In the genomic region with DNA sequence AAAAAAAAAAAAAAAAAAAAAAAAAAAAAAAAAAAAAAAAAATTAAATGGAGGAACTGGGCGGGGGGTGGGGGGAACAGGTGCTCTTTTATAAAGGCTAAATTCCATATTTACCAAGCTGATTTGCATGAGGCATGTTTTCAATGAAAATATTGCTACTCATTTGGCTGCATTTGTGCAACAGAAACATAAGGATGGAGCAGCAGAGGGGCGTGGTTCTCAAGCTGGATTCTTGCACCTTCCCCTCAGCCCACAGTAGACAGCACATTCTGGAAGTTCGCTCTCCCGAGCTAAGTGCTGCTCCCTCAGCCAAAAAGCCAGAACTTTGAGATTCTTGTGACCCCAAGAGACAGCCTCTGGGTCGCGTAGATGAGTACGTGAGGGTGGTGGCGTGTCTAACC, we compare ENCODE assay signal across 18 mouse cellular contexts.
DNase-seq lines count a peak whose midpoint lies in the region; ATAC-seq and TF ChIP-seq lines count a peak whose summit lies in the region.
"Had no signal": no experiment of that assay in that cellular context is flagged by ENCODE, and none has a peak within 500 bp of the region (broad histone marks: within the 10 kb centered on the region; RNA-seq: fewer than 3 reads in every experiment).

No protein-coding gene starts in this region.

- TF ChIP-seq CTCF in forebrain, postnatal 0 days (IDR thresholded peaks at IDR 0.05; ENCODE audit: low read depth), result no peak
- TF ChIP-seq CTCF in CH12.LX (conservative IDR thresholded peaks at IDR 0.05 in 1 of 2, IDR thresholded peaks at IDR 0.05 in 1 of 2; ENCODE audit: low read depth in 2 of 2, low read length in 2 of 2) (no peak), MEL (IDR thresholded peaks at IDR 0.05 in 2 of 3, conservative IDR thresholded peaks at IDR 0.05 in 1 of 3; ENCODE audit: control insufficient read depth in 1 of 3, insufficient read depth in 1 of 3, low read depth in 2 of 3, low read length in 3 of 3, poor library complexity in 1 of 3, severe bottlenecking in 1 of 3) (no peak)

- H3K4me2 ChIP-seq in forebrain, postnatal 0 days (ENCODE audit: low read depth), result no peak overlapping the region
- no peak overlapping the region for H3K4me2 ChIP-seq in forebrain, embryonic 16.5 days (ENCODE audit: low read length)
- H3K4me2 ChIP-seq in CH12.LX (ENCODE audit: insufficient read depth, low read depth, poor library complexity, severe bottlenecking), result no peak overlapping the region
- H3K4me2 ChIP-seq: embryonic facial prominence, embryonic 15.5 days; heart, embryonic 12.5 days; hindbrain, embryonic 14.5 days; intestine, embryonic 15.5 days had no signal

- TF ChIP-seq POLR2A in CH12.LX (IDR thresholded peaks at IDR 0.05; ENCODE audit: low read depth, low read length), result no peak
- TF ChIP-seq POLR2A in MEL (IDR thresholded peaks at IDR 0.05; ENCODE audit: control insufficient read depth in 1 of 2, insufficient read depth in 1 of 2, low read depth in 1 of 2, low read length in 2 of 2, poor library complexity in 1 of 2), result no peak

- dilution Hi-C loops in CH12.LX (cut with MboI; ENCODE audit: extremely low pct_ligation_motif_present, extremely low pct_unique_long_range_greater_than_20kb, low sequenced_read_pairs), result no loop called here

- no peak overlapping the region for H3K4me3 ChIP-seq in forebrain, postnatal 0 days (ENCODE audit: low read depth, low read length)
- no peak overlapping the region for H3K4me3 ChIP-seq in forebrain, embryonic 16.5 days (replicated peaks; ENCODE audit: low read length)
- H3K4me3 ChIP-seq in CH12.LX (replicated peaks in 1 of 3; ENCODE audit: low read depth in 2 of 3, low read length in 2 of 3, poor library complexity in 1 of 3) (no peak overlapping the region), MEL (ENCODE audit: control insufficient read depth in 1 of 2, insufficient read depth in 1 of 2, low read depth in 2 of 2, low read length in 2 of 2) (no peak overlapping the region)
- H3K4me3 ChIP-seq: embryonic facial prominence, embryonic 15.5 days; erythroblast, embryonic 14.5 days; heart, embryonic 12.5 days; hindbrain, embryonic 10.5 days; intestine, embryonic 15.5 days had no signal

- DNase-seq in forebrain, postnatal 0 days, result peak; percentile 39
- DNase-seq in layer of hippocampus, adult 9-11 months, result peak; percentile 10
- no peak for DNase-seq in layer of hippocampus, postnatal 10 days (ENCODE audit: low spot score in 2 of 2)
- no peak for DNase-seq in CH12.LX (ENCODE audit: extremely low read depth)
- DNase-seq in MEL (ENCODE audit: low read depth, low spot score), result no peak
- no peak for DNase-seq in thymus, postnatal 0 days (ENCODE audit: low spot score)
- DNase-seq: adrenal gland, postnatal 10 days; cerebellum, adult 18-20 months; cerebellum, adult 9-11 months; cerebellum, postnatal 36 days had no signal

- in situ Hi-C loops in CH12.LX (cut with MboI; ENCODE audit: low pct_ligation_motif_present, low pct_unique_long_range_greater_than_20kb, low sequenced_read_pairs), result no loop called here

- no peak overlapping the region for H3K9ac ChIP-seq in forebrain, postnatal 0 days
- no peak overlapping the region for H3K9ac ChIP-seq in forebrain, embryonic 16.5 days (replicated peaks; ENCODE audit: low read depth, low read length)
- H3K9ac ChIP-seq in CH12.LX (ENCODE audit: insufficient read depth, low read depth) (no peak overlapping the region), MEL (ENCODE audit: control insufficient read depth, low read depth, low read length, poor library complexity, severe bottlenecking) (no peak overlapping the region)
- H3K9ac ChIP-seq: embryonic facial prominence, embryonic 15.5 days; heart, embryonic 12.5 days; hindbrain, embryonic 14.5 days; intestine, embryonic 15.5 days had no signal

- TF ChIP-seq EP300 in CH12.LX (IDR thresholded peaks at IDR 0.05; ENCODE audit: low read length), result no peak
- TF ChIP-seq EP300 in MEL (IDR thresholded peaks at IDR 0.05; ENCODE audit: low read depth in 1 of 2, low read length in 2 of 2), result no peak

- H3K79me2 ChIP-seq in CH12.LX (replicated peaks; ENCODE audit: control insufficient read depth, extremely low read depth, insufficient read depth, poor library complexity, severe bottlenecking) (no peaks in the 10 kb centered on the region), MEL (ENCODE audit: control insufficient read depth, insufficient read depth, low read length, poor library complexity) (no peaks in the 10 kb centered on the region)

- 79% methylated on average over 8 of the region's 8 CpGs for WGBS in forebrain, postnatal 0 days
- 77% methylated on average over 8 of the region's 8 CpGs for WGBS in forebrain, embryonic 16.5 days

- no peaks in the 10 kb centered on the region for H3K9me3 ChIP-seq in forebrain, postnatal 0 days (ENCODE audit: low read length)
- no peaks in the 10 kb centered on the region for H3K9me3 ChIP-seq in forebrain, embryonic 16.5 days (ENCODE audit: control insufficient read depth, low read length)
- H3K9me3 ChIP-seq in CH12.LX (replicated peaks; ENCODE audit: low read length), result peaks cover 8% of the 10 kb centered on the region
- no peaks in the 10 kb centered on the region for H3K9me3 ChIP-seq in MEL (replicated peaks; ENCODE audit: insufficient read depth, low read length)
- H3K9me3 ChIP-seq: embryonic facial prominence, embryonic 15.5 days; G1E; heart, embryonic 12.5 days; hindbrain, embryonic 10.5 days; intestine, embryonic 15.5 days had no signal

- no peak overlapping the region for H3K27ac ChIP-seq in forebrain, postnatal 0 days (ENCODE audit: low read depth, low read length)
- H3K27ac ChIP-seq in forebrain, embryonic 16.5 days (ENCODE audit: low read length), result no peak overlapping the region; the same call in 1 of the 2 replicates
- no peak overlapping the region for H3K27ac ChIP-seq in CH12.LX (ENCODE audit: insufficient read depth, low read depth)
- no peak overlapping the region for H3K27ac ChIP-seq in MEL (ENCODE audit: control insufficient read depth, low read depth, low read length)
- H3K27ac ChIP-seq: embryonic facial prominence, embryonic 15.5 days; hindbrain, embryonic 10.5 days; hindbrain, embryonic 14.5 days; intestine, embryonic 15.5 days had no signal

- no peak; the same call in 1 of the 2 replicates for ATAC-seq in forebrain, postnatal 0 days
- no peak; the same call in 1 of the 2 replicates for ATAC-seq in forebrain, embryonic 16.5 days
- ATAC-seq: intestine, embryonic 15.5 days had no signal

- H3K4me1 ChIP-seq in forebrain, postnatal 0 days (ENCODE audit: insufficient read depth), result peaks cover 4% of the 10 kb centered on the region; the same call in 1 of the 2 replicates
- H3K4me1 ChIP-seq in forebrain, embryonic 16.5 days (replicated peaks; ENCODE audit: control insufficient read depth, insufficient read depth, low read length), result peaks cover 18% of the 10 kb centered on the region
- no peaks in the 10 kb centered on the region for H3K4me1 ChIP-seq in CH12.LX (ENCODE audit: control insufficient read depth in 1 of 2, insufficient read depth in 2 of 2)
- peaks cover 0 to 2% of the 10 kb centered on the region in 2 experiments; a peak in 1 of 4 replicates for H3K4me1 ChIP-seq in MEL (ENCODE audit: control insufficient read depth in 1 of 2, insufficient read depth in 2 of 2, low read length in 2 of 2)

- no peaks in the 10 kb centered on the region for H3K27me3 ChIP-seq in forebrain, postnatal 0 days (ENCODE audit: insufficient read depth, low read length)
- H3K27me3 ChIP-seq in forebrain, embryonic 16.5 days (replicated peaks; ENCODE audit: control insufficient read depth, insufficient read depth, low read length), result no peaks in the 10 kb centered on the region
- H3K27me3 ChIP-seq in CH12.LX (replicated peaks) (no peaks in the 10 kb centered on the region), MEL (ENCODE audit: control insufficient read depth in 1 of 2, insufficient read depth in 2 of 2, low read length in 2 of 2) (peaks cover 7 to 9% of the 10 kb centered on the region in 2 experiments)
- H3K27me3 ChIP-seq: embryonic facial prominence, embryonic 15.5 days; intestine, embryonic 15.5 days had no signal

- TF ChIP-seq RAD21 in CH12.LX (IDR thresholded peaks at IDR 0.05; ENCODE audit: low read depth, low read length) (no peak), MEL (IDR thresholded peaks at IDR 0.05; ENCODE audit: low read depth, low read length) (no peak)

- no peaks in the 10 kb centered on the region for H3K36me3 ChIP-seq in forebrain, postnatal 0 days (ENCODE audit: insufficient read depth)
- no peaks in the 10 kb centered on the region for H3K36me3 ChIP-seq in forebrain, embryonic 16.5 days (ENCODE audit: control insufficient read depth, insufficient read depth)
- H3K36me3 ChIP-seq in CH12.LX (replicated peaks in 1 of 2; ENCODE audit: control insufficient read depth in 1 of 2, insufficient read depth in 1 of 2, low read length in 1 of 2) (no peaks in the 10 kb centered on the region), MEL (ENCODE audit: control insufficient read depth in 1 of 2, insufficient read depth in 2 of 2, low read length in 2 of 2) (no peaks in the 10 kb centered on the region)
- H3K36me3 ChIP-seq: embryonic facial prominence, embryonic 15.5 days; G1E; heart, embryonic 12.5 days; hindbrain, embryonic 10.5 days; intestine, embryonic 15.5 days had no signal

TF ChIP-seq in CH12.LX, 34 proteins besides CTCF, POLR2A, EP300 and RAD21:
- peak; percentile 43; the same call in 1 of the 2 replicates for TF ChIP-seq ZNF384 (IDR thresholded peaks at IDR 0.05; ENCODE audit: low read depth, low read length)
- no peak for TF ChIP-seq GABPA (IDR thresholded peaks at IDR 0.05; ENCODE audit: insufficient replicate concordance, low read depth, low read length)

TF ChIP-seq in MEL, 35 proteins besides CTCF, POLR2A, EP300 and RAD21:
- 0 out of 2 replicates have a peak, but pooled peaks have one; percentile 25 for TF ChIP-seq ZNF384 (IDR thresholded peaks at IDR 0.05; ENCODE audit: low read depth, low read length)
- TF ChIP-seq NELFE (IDR thresholded peaks at IDR 0.05; ENCODE audit: low read depth, low read length), result no peak
- TF ChIP-seq MAX (IDR thresholded peaks at IDR 0.05; ENCODE audit: low read length), result no peak

Comparison
In these comparisons a context has a peak if more than half of its experiments do, and no peak if none do; other contexts are left out.
1. DNase-seq: peak in forebrain, postnatal 0 days (single experiment) and layer of hippocampus, adult 9-11 months (single experiment); none in layer of hippocampus, postnatal 10 days (0 of 2), CH12.LX (single experiment), MEL (single experiment) and thymus, postnatal 0 days (single experiment).